Mouse (Mus musculus): Measurements from ENCODE around the gene Kcnn3.

The Kcnn3 gene

DNA sequence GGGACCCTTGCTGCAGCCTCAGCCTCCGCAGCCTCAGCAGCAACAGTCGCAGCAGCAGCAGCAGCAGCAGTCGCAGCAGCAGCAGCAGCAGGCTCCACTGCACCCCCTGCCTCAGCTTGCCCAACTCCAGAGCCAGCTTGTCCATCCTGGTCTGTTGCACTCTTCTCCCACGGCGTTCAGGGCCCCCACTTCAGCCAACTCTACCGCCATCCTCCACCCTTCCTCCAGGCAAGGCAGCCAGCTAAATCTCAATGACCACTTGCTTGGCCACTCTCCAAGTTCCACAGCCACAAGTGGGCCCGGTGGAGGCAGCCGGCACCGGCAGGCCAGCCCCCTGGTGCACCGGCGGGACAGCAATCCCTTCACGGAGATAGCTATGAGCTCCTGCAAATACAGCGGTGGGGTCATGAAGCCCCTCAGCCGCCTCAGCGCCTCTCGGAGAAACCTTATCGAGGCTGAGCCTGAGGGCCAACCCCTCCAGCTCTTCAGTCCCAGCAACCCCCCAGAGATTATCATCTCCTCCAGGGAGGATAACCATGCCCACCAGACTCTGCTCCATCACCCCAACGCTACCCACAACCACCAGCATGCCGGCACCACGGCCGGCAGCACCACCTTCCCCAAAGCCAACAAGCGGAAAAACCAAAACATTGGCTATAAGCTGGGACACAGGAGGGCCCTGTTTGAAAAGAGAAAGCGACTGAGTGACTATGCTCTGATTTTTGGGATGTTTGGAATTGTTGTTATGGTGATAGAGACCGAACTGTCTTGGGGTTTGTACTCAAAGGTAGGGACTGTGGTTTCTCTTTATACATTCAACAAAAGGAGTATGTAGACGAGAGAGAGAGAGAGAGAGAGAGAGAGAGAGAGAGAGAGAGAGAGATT is 896 bp downstream of the Kcnn3 start:
- DNase-seq (ENCODE audit: low spot score in 2 of 2), result peak in 1 of 2 experiments; percentile 24

DNA sequence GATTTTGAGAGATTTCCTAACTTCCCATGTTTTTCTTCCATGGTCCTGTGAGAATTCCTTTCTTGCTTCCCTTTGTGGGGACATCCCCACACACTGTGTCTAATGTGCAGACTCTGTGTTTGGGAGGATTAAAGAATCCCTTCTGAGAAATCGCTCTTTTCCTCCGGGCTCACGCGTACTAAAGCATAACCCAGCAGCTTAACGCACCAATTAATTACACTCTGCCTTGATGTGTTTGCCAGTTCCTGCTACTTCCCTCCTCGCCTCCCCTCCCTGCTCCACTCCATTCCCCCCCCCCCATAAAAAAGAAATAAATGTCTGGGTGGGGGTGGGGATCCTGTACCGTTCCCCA is 1.5 kb downstream of the Kcnn3 start:
- DNase-seq (ENCODE audit: low spot score in 2 of 2), result no peak

DNA sequence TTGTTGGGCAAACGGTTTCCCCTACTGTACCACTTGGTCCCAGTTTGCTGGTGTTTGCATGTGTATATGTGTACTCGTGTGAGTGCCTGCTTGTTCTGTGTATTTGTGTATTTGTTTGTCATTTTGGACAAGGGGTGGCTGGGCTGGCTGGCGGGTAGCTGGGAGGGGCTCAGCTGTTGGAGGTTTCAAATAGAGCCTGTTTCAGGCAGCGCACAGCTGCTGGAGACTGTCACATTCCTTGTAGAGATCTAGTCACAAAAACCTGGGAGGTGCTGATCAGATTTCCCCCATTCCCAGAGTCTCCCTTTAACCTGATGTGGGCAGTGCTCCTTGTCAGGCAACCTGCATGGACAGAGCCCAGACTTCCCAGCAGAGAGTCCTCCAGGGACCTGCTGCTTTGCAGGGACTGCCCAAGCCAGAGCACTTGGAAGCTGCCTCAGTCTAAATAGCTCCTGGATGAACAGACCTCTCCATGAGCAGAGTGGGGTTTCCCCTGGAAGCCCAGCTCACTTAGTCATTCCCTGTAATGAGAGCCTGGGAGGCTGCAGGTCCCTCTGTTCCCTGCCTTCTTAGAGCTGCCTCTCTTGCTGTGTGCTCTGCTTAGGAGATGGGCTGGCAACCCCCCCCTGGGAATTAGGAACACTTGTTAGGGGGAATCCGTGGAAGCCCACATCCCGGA is 2.6 kb downstream of the Kcnn3 start:
- no peak for DNase-seq (ENCODE audit: low spot score in 2 of 2)

DNA sequence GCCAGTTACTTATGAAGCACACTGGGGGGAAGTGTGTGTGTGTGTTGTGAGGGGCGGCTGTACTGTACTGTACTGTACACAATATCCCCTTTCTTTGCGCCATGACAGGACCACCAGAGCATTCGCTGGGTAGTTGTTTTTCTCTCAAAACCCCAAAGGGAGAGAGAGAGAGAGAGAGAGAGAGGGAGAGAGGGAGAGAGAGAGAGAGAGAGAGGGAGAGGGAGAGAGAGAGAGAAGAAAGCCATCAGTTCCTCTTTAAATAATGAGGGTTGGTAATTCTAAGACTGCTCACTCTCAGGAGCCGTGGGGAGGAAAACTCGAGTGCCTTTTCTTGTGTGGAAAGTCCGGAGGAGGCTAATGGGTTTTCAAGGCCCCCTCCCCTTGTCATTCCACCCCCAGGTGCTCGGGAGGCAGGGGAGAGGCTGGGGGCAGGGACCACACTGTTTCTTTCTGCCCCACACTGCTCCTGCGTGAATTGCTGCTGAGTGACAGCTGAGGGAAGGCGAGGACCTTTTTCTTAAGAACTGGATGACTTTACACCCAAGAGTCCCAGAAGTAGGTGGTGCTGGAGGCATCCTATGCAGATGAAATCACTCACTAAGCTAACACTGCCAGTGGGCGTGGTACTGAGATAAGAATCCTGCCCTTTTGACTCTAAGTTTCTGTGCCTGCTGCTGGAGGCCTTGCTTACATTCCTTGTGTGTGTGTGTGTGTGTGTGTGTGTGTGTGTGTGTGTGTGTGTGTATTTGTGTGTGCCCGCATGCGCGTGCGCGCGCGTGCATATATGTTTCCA is 6.5 kb downstream of the Kcnn3 start:
- DNase-seq (ENCODE audit: low spot score in 2 of 2), result no peak

DNA sequence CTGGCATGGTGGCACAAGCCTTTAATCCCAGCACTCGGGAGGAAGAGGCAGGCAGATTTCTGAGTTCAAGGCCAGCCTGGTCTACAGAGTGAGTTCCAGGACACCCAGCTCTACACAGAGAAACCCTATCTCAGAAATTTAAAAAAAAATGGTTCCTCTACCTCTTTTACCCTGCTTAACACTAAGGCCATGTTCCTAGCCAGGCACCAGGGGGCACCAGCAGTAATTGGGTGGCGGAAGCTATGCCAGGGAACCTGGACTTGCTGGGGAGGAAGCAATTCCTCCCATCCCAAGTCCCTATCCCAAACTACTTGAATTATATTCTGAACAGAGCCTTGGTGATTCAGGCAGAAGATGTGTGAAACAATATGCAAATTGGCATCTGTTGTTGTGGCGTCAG is 9.8 kb downstream of the Kcnn3 start:
- no peak for DNase-seq (ENCODE audit: low spot score in 2 of 2)

DNA sequence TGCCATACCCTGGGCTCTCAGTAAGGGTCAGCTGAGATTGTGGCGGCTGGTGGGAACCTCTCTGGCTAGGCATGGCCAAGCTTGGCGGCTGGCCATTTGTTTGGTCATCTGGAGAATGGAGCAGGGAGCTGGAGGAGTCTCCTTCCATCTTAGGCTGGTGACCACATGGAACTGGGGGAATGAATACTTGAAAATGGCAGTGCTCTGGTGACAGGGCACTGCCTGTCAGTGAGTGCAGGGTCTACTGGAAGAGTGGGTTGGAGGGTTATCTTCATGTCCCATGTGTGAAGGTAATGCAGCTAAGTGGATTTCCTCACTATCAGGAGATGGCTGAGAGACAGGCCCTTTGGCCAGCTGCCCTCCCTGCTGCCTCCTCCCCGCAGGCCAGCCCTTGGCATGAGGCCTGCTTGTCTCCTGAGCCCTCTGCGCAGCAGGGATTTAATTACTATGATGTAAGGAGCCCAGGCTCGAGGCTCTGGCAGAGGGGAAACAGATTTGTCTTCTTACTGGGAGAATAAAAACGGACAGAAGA is 14.7 kb downstream of the Kcnn3 start:
- DNase-seq (ENCODE audit: low spot score in 2 of 2), result no peak

DNA sequence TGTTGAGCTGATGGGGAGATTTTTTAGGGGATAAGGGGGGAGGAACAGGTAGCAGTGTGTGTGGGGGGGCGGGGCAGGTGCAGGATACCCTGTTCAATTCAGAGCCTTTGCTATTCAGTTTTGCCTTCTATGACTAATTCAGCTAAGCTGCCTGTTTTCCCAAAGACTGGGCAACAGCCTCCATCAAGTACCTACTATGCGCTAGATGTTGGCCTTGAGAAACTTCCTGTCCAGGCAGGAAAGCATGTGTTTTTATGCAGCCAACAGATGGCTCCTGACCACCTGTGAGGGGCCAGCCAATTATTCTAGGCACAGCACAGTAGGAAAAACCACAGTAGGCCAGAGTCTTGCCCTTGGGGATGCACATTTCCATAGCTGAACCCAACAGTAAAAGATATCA is 15.2 kb downstream of the Kcnn3 start:
- DNase-seq (ENCODE audit: low spot score in 2 of 2), result no peak

DNA sequence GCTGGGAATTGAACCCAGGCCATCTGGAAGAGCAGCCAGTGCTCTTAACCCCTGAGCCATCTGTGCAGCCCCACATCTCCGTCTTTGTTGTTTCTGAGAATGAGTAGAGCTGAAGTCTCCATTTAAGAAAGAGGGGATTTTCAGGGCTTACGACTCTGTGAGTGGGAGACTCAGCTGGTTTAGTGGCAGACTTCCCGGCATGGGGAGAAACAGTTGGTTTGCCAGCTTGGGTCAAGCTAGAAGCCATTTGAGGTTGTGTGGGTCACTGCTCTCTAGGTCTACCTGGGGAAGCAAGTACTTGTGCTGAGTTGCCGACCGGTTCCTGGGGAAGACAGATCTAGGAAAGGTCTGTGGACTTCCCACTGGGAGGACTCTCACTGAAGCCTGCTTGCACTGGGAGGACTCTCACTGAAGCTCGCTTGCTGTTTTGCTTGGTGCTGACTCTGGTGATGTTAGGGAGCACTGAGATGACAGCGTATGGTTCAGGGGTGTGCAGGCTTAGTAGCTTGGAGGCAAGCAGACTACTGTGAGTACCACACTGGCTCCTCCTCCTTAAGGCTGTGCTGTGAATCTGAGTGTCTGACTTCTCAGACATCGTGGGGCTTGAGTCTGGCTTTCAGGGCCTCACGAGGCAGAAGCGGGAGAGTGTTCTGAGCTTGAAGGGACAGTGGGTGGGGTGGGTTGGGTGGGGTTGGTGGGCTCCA is 19.2 kb downstream of the Kcnn3 start:
- no peak for DNase-seq (ENCODE audit: low spot score in 2 of 2)

DNA sequence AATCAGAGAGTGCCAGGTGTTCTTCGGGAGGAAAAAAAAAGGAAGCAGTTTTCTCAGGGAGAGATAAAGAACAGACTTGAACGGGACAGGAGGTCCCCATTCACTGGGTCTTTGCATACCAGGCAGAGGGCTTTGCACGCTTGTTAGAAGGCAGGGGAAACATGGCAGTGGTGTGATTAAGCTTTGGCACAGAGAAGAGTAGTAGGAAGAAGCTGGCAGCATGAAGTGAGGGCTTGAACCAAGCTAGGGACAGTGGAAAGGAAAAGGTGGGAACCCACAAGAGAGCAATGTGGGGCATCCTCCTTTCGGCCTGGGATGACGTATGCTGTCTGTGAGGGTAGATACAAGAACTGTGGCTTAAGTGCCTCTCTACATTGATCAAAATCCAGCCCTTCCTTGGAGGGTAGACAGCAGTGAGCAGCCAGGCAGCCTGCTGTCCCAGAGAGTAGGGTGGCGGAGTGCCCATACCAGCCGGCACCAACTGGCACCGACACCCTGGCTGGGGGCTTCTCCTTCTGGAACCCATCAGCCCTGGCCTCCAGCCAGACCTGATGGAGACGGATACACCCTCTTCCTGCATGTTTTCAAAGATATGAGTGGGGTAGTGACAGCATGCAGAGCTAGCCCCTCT is 19.9 kb downstream of the Kcnn3 start:
- no peak for DNase-seq (ENCODE audit: low spot score in 2 of 2)

DNA sequence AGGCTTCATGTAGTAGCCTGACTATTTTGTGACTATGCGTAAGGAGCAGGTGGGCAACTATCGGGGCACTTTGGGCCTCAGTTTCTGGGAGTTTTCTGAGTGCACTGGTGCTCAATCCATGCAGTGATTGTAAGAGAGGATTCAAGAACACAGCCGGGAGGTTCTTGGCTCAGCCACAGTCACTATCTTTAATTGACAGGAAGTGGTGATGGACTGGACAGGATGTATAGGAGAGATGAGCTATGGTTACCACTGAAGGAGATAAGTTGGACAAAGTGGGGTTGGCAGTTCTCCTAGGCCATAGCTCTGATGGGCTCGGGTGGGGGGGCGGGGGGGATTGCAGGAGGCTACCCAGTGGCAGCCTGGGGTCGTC is 20.4 kb downstream of the Kcnn3 start:
- DNase-seq (ENCODE audit: low spot score in 2 of 2), result no peak

DNA sequence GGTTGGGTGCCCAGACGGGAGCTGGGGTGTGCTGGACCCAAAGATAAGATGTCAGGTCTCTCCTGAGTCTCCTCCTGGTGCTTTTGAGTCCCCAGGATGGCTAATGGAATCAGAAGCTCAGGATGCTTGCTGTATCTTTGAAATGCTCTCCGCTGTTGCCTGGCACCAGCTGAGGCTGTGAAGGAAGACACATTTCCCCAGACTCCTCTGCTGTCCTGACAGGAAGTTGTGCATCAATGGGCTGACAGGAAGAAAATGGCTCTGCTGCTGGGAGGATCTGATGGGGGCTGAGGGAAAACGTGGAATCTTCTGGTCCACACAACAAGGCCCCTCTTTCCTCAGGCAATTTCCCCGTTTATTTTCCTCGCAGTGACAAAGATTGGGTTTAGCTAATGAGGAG is 27.0 kb downstream of the Kcnn3 start:
- DNase-seq (ENCODE audit: low spot score in 2 of 2), result no peak

DNA sequence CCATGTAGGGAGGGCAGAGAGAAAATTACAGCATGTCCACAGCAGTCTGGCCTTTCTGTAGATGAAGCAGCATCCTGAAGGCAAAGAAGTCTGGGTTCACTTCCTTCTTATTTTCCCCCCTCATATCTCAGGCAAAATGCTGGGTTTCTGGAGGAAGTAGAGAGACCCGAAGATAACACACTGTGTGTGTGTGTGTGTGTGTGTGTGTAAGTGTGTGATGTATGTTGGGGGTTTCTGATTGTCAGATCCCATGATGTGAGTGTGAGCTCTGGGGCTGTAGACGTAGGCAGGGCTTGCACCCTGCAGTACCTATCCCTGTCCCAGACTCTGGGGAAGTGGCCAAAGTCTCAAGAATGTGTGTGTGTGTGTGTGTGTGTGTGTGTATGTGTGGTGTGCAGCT is 28.8 kb downstream of the Kcnn3 start:
- no peak for DNase-seq (ENCODE audit: low spot score in 2 of 2)

DNA sequence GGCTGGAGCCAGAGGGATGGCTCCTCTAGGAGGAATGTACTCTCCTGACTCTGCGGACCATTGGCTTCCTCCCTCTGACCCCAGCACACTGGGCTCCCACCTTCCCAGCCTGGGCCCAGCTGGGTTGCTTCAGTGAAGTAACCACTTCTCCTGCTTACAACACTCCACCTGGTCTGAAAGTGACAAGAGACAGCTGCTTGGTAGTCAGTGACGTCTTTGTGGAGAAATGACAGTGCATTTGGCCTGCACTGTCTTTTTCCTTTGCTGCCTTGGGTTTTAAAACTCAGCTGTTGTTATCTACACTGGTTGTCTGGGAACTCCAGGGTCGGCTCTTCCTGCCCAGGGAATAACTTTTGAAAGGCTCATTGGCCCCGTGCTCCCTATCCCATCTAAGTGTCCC is 29.5 kb downstream of the Kcnn3 start:
- DNase-seq (ENCODE audit: low spot score in 2 of 2), result no peak

DNA sequence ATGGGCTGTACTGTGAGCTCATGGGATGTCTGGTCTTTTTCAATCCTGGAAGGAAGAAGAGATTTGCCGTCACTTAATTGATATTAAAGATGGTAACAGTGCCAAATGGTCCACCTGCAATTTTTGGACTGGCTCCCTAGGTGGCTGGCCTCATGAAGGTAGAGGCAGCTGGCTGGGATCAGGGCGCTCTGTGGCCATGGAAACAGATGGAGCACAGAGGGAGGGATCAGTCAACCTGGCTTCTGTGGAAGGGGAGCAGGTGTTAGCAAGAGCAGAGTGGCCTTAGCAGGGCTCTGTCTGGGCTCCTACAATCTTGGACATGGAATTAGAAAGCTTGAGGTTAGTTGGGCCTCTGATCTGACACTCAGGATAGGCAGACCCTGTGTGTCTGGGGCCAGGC is 31.9 kb downstream of the Kcnn3 start:
- DNase-seq (ENCODE audit: low spot score in 2 of 2), result no peak

DNA sequence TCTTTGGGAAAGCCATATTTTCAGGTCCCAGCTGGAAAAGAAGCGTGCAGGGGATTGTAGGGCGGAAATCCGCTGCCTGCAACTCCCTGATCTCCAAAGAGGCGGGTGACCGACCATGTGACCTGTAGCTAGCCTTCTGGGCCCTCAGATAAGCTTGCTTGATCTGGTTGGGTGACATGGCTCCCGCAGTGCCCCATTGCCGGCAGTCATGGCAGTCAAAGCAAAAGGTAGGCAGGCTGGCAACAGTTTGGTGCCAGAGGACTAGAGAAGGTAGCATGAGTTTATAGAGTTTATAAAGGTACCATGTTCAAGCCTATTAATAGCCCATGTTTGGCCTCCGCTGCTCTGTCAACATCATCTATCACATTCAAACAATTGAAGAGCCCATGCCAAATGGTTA is 33.5 kb downstream of the Kcnn3 start:
- no peak for DNase-seq (ENCODE audit: low spot score in 2 of 2)

DNA sequence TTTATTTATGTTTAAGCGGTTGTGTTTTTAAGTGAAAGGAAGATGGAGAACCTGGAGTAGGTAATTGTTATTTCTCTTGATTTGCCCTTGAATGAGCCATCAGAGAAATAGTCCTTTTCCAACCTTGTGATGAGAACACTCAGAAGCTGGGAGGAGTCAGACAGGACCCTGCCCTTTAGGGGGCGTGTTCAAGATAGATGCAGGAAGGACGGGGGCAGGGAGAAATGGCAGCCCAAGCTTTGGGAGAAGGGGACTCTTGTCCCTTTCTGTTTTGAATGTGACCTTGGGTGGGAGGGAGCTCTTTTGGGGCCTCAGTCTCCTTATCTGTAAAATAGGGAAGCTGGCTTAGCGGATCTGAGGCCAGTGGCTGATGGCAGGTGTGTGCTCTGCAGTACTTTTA is 34.0 kb downstream of the Kcnn3 start:
- no peak for DNase-seq (ENCODE audit: low spot score in 2 of 2)

DNA sequence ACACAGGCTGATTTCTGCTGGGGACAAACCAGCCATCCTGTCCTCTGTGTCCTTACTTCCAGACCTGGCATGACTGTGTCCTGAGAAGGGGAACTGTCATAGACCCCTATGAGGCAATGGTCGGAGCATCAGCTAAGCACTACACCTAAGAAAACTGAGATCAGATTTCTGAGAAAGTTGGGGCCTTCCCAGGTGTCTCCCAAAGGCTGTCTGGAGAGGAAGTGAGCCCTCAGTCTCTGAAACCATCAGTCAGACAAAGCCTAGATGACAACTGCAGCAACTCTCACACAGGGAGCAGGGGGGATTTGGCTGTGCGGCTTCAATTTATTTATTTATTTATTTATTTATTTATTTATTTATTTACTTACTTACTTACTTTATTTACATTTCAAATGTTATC is 34.6 kb downstream of the Kcnn3 start:
- no peak for DNase-seq (ENCODE audit: low spot score in 2 of 2)

DNA sequence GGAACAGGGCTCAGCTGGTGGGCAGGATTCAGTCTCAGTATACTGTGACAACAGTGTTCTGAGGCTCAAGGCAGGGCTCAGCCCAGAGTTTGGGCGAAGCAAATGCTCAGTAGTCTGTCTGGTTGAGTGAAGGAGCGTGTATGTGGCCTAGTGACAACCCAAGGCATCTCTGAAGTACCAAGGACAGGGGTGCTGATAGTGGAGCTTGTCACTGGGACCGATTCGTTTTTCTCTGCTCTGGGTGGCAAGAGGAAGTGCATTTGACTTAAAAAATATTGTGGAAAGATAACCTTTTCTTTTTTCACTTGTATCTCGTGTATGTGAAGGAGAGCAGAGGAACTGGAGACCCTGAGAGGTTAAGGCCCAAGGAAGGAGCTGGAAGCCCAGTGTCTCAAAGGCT is 37.8 kb downstream of the Kcnn3 start:
- no peak for DNase-seq (ENCODE audit: low spot score in 2 of 2)

DNA sequence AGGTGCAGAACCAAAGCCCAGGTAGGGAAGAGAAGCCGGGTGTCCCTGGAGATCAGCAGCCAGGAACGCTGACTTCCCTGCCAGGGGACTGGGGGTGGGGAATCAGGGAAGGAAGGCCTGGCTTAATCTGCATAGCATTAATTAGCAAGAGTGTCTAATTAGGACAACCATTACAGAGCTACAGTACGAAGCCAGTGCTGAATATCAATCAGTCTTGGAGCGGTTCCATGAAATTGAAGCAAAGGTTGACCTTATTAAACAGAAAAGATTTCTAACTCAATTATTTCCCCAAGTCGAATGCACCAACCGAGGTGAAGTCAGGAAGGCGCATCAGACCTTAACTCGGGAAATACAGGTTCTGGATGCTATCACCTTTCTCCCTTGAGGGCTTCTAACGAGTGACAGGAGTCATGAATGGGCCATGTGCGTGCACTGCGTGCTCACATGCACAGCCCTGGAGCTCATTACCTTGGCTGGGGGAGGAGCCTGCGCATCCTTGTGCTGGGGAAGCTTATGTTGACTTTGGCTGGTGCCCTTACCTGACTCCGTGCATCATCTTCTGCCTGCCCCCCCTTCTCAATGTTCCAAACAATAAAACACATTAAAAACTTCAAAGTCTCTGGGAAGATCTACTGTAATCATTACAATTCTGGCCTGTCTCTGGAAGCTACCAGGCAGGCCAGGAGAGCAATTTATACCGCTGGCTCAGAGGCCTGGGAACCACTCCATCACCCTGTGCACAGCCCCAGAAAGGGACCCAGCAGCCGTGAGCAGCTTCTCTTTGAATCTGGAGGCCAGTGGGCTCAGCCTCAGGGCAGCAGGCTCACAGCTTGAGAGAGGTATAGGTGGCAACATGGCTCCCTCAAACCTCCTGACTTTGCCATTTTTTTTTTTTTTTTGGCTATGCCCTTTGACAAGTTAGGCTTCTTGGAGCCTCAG is 39.3 kb downstream of the Kcnn3 start:
- no peak for DNase-seq (ENCODE audit: low spot score in 2 of 2)

DNA sequence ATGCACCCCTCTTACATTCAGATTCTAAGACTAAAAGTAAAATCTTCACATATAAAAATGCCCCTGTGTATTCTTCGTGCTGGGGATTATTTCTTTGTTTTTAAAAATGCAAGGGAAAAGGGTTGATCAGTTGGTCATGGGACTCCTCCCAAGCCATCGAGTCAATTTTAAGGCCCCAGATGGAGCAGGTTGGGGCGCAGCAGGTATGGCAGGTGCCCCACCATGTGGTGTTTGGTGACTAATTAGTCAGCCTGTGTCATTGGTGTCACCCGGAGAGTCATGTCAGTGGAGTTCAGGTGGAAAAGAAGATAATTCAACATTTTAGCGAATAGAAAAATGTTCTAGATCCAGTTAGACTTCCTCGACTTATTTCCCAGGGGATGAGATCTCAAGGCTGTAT is 41.4 kb downstream of the Kcnn3 start:
- no peak for DNase-seq (ENCODE audit: low spot score in 2 of 2)
